Mouse (Mus musculus) hindbrain, embryonic 15.5 days (tissue): ENCODE data around the gene Mcf2l. TPM values are rescaled to one million over a fixed set of nuclear protein-coding genes. Genes with fewer than 3 reads are reported as not detected.
A peak's percentile ranks its signal among the peaks of the same experiment; 100 is the strongest.

Experiments
- ATAC-seq: fragments of 200-750 bp; cut with Nextera tagmentation; 2 replicates; pipeline ENCODE4 v1.8.0; 2017; ENCODE audit warnings: low read depth, moderate number of reproducible peaks, moderate TSS enrichment; ENCODE audit not compliant: low FRiP score
- H3K27ac ChIP-seq: fragments of 300-500 bp; sonication (generic); replicated peaks from 2 replicates; pipeline ENCODE4 v1.5.1; 2015; ENCODE audit warnings: mild to moderate bottlenecking, inconsistent platforms
- H3K27me3 ChIP-seq: fragments of 300-500 bp; sonication (generic); 2 replicates; pipeline ENCODE4 v1.6.1; 2015; ENCODE audit warnings: control low read depth, inconsistent platforms
- H3K36me3 ChIP-seq: fragments of 300-500 bp; sonication (generic); 2 replicates; pipeline ENCODE4 v1.6.1; 2015; ENCODE audit warnings: control low read depth, inconsistent platforms
- H3K4me1 ChIP-seq: fragments of 300-500 bp; sonication (generic); replicated peaks from 2 replicates; pipeline ENCODE4 v1.6.1; 2015; ENCODE audit warnings: control low read depth, inconsistent platforms
- H3K4me2 ChIP-seq: fragments of 300-500 bp; sonication (generic); 2 replicates; pipeline ENCODE4 v1.6.1; 2015; ENCODE audit warnings: moderate library complexity, mild to moderate bottlenecking, inconsistent platforms
- H3K4me3 ChIP-seq: fragments of 300-500 bp; sonication (generic); 2 replicates; pipeline ENCODE4 v1.5.1; 2015; ENCODE audit warnings: mild to moderate bottlenecking, inconsistent platforms
- H3K9ac ChIP-seq: fragments of 300-500 bp; sonication (generic); 2 replicates; pipeline ENCODE4 v1.6.1; 2015; ENCODE audit warnings: inconsistent platforms
- H3K9me3 ChIP-seq: fragments of 300-500 bp; sonication (generic); 2 replicates; pipeline ENCODE4 v1.6.1; 2016; ENCODE audit warnings: control low read depth, inconsistent platforms
- WGBS: fragments of 180-500 bp; shearing (Covaris S2); methylation state at CpG from one replicate; pipeline ENCODE4 v1.1.7; 2015; 5-methylcytosine and 5-hydroxymethylcytosine counted together
- polyA plus RNA-seq: library from polyadenylated mRNA; unstranded; fragments of >200 nt; fragmentation: Nextera tagmentation; extraction: Ambion mirVana; gene quantifications from 2 replicates; pipeline ENCODE4 v1.2.1, GENCODE M21; 2015

Mcf2l gene
- polyA plus RNA-seq, 1 experiment from 2014 or later: 155 TPM

- H3K9me3 ChIP-seq: no peaks in the 10 kb centered on the region
- peaks cover 31% of the 10 kb centered on the region for H3K4me1 ChIP-seq
- no peak overlapping the region; the same call in 1 of the 2 replicates for H3K9ac ChIP-seq
- no peak for ATAC-seq
- peak overlapping the region; percentile 92 for H3K4me2 ChIP-seq
- H3K27me3 ChIP-seq: no peaks in the 10 kb centered on the region
- peak overlapping the region; percentile 46 for H3K4me3 ChIP-seq
- WGBS: 83% methylated on average over 4 of the region's 4 CpGs
- no peak overlapping the region for H3K27ac ChIP-seq
- no peaks in the 10 kb centered on the region for H3K36me3 ChIP-seq
Observed at GRCm38 (mm10) chr8:12917831-12918230, 44.2 kb downstream of the Mcf2l start.

GRCm38 (mm10) chr8:12920599-12920998 lies 47.0 kb downstream of the Mcf2l start:
- no peak overlapping the region for H3K27ac ChIP-seq
- H3K4me3 ChIP-seq: no peak overlapping the region
- H3K4me2 ChIP-seq: no peak overlapping the region
- no peak for ATAC-seq
- no peaks in the 10 kb centered on the region for H3K36me3 ChIP-seq
- WGBS: 84% methylated on average over 4 of the region's 4 CpGs
- no peaks in the 10 kb centered on the region for H3K27me3 ChIP-seq
- H3K4me1 ChIP-seq: peaks cover 32% of the 10 kb centered on the region
- H3K9ac ChIP-seq: no peak overlapping the region
- no peaks in the 10 kb centered on the region for H3K9me3 ChIP-seq

DNA sequence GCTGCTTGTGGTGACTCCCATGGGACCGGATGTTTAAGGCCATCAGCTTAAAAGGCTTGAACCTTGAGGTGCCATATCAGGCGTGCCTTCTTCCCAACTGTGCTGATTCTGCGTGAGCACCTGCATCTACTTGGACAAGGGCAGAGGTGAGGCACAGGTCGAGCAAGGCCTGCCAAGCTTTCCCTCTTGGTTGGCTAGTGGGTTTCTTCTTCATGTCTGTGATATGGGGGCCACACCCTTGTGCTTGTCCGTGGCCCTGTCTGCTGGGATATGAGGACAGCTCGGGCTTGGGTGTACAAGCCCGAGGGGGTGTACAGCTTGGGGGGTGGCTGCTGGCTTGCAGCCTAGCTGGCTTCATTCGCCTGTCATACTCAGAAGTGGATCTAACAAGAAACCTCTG lies 51.4 kb downstream of the Mcf2l start:
- no peak overlapping the region for H3K9ac ChIP-seq
- peaks cover 33% of the 10 kb centered on the region for H3K4me1 ChIP-seq
- no peak overlapping the region for H3K4me3 ChIP-seq
- no peak overlapping the region for H3K4me2 ChIP-seq
- no peaks in the 10 kb centered on the region for H3K9me3 ChIP-seq
- WGBS: 89% methylated on average over 8 of the region's 8 CpGs
- H3K36me3 ChIP-seq: no peaks in the 10 kb centered on the region
- H3K27me3 ChIP-seq: no peaks in the 10 kb centered on the region
- ATAC-seq: no peak
- H3K27ac ChIP-seq: no peak overlapping the region

GRCm38 (mm10) chr8:12925941-12926381 lies 52.4 kb downstream of the Mcf2l start:
- Histone ChIP-seq H3K4me2 (no peak overlapping the region), H3K4me1 (peaks cover 41% of the 10 kb centered on the region), H3K27ac (no peak overlapping the region), H3K36me3 (no peaks in the 10 kb centered on the region), H3K27me3 (no peaks in the 10 kb centered on the region), H3K4me3 (no peak overlapping the region), H3K9ac (no peak overlapping the region), H3K9me3 (no peaks in the 10 kb centered on the region)
- 51% methylated on average over 13 of the region's 13 CpGs for WGBS
- no peak for ATAC-seq

DNA sequence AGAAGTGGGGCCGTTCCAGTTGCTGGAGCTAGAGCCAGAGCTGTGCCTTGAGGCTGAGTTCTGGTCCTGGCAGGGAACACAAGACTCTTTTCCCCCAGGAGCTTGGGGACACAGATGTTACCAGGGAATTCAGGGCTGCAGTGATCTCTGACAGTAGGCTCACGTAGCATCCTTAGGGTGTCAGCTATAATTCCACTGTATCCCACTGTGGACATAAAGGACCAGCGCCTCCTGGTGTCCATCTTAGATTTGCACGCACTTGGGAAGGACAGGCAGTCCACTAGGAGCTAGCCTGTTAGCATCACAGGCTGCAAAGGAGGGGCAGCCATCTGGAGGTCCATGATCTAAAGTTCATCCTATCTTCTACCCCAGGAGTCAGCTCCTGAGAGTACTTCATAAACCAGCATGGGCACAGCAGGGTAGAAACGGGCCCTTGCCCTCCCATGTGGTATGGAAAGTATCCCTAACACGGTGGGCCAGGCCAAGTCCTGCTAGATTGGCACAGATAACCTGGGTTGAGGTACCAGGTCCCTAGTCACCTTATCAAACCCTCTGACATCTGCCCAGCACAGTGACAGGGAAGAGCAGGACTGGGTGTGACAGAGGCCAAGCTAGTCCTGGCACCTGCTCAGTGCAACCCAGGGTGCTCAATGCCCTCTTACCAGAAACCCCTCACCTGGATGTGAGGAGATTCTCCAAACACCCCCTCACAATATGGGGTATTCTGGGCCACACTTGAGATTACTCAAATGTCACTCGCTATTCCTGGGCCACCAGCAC lies 53.8 kb downstream of the Mcf2l start:
- Histone ChIP-seq H3K4me2 (peak overlapping the region; percentile 24; the same call in 1 of the 2 replicates), H3K4me1 (peaks cover 52% of the 10 kb centered on the region), H3K27me3 (no peaks in the 10 kb centered on the region), H3K4me3 (no peak overlapping the region), H3K9ac (no peak overlapping the region), H3K27ac (no peak overlapping the region), H3K9me3 (no peaks in the 10 kb centered on the region), H3K36me3 (no peaks in the 10 kb centered on the region)
- no peak for ATAC-seq
- 51% methylated on average over 7 of the region's 7 CpGs for WGBS

- peaks cover 54% of the 10 kb centered on the region for H3K4me1 ChIP-seq
- no peak overlapping the region for H3K27ac ChIP-seq
- no peak overlapping the region for H3K4me3 ChIP-seq
- peak; percentile 31; the same call in 1 of the 2 replicates for ATAC-seq
- H3K9ac ChIP-seq: no peak overlapping the region
- WGBS: 85% methylated on average over 8 of the region's 8 CpGs
- no peaks in the 10 kb centered on the region for H3K36me3 ChIP-seq
- H3K4me2 ChIP-seq: peak overlapping the region; percentile 24; the same call in 1 of the 2 replicates
- H3K27me3 ChIP-seq: no peaks in the 10 kb centered on the region
- no peaks in the 10 kb centered on the region for H3K9me3 ChIP-seq
Observed at GRCm38 (mm10) chr8:12928033-12928432, 54.4 kb downstream of the Mcf2l start.

GRCm38 (mm10) chr8:12928931-12929330 lies 55.3 kb downstream of the Mcf2l start:
- ATAC-seq: no peak
- Histone ChIP-seq H3K4me3 (no peak overlapping the region), H3K9ac (no peak overlapping the region), H3K9me3 (no peaks in the 10 kb centered on the region), H3K4me1 (peaks cover 60% of the 10 kb centered on the region), H3K4me2 (no peak overlapping the region), H3K27ac (no peak overlapping the region), H3K36me3 (no peaks in the 10 kb centered on the region), H3K27me3 (no peaks in the 10 kb centered on the region)
- WGBS: 85% methylated on average over 5 of the region's 5 CpGs

GRCm38 (mm10) chr8:12930290-12930689 lies 56.7 kb downstream of the Mcf2l start:
- H3K27me3 ChIP-seq: no peaks in the 10 kb centered on the region
- H3K9me3 ChIP-seq: no peaks in the 10 kb centered on the region
- ATAC-seq: no peak
- H3K27ac ChIP-seq: no peak overlapping the region
- H3K4me1 ChIP-seq: peaks cover 62% of the 10 kb centered on the region
- 41% methylated on average over 5 of the region's 5 CpGs for WGBS
- H3K4me2 ChIP-seq: no peak overlapping the region
- no peak overlapping the region for H3K4me3 ChIP-seq
- no peak overlapping the region for H3K9ac ChIP-seq
- H3K36me3 ChIP-seq: no peaks in the 10 kb centered on the region

DNA sequence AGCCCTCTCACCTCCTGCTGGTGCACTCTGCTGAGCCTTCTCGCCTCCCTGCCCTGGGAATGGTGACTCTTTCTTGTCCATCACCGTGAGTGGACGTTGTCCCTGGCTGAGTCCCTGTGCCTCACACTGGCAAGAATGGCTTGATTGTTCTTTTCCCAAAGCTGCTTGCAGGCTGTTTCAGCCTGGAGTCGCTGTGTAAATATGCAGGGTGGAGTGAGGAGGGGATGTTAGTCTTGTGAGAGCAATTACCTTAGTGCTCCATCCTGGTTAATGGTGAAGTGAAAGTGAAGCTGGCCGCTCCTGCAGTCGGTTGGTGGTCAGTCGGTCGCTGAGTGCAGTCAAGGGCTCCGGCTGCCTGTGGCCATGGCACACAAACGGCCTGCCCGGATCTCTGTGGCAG lies 57.8 kb downstream of the Mcf2l start:
- H3K27me3 ChIP-seq: no peaks in the 10 kb centered on the region
- ATAC-seq: no peak
- H3K4me1 ChIP-seq: peaks cover 52% of the 10 kb centered on the region
- no peaks in the 10 kb centered on the region for H3K9me3 ChIP-seq
- 53% methylated on average over 11 of the region's 11 CpGs for WGBS
- H3K36me3 ChIP-seq: no peaks in the 10 kb centered on the region
- no peak overlapping the region; the same call in 1 of the 2 replicates for H3K9ac ChIP-seq
- no peak overlapping the region for H3K4me3 ChIP-seq
- H3K4me2 ChIP-seq: no peak overlapping the region
- 0 out of 2 replicates have a peak overlapping the region, but pooled peaks have one; percentile 2 for H3K27ac ChIP-seq

- ATAC-seq: no peak
- Histone ChIP-seq H3K4me3 (no peak overlapping the region), H3K4me2 (no peak overlapping the region), H3K36me3 (no peaks in the 10 kb centered on the region), H3K27ac (no peak overlapping the region), H3K9me3 (no peaks in the 10 kb centered on the region), H3K27me3 (no peaks in the 10 kb centered on the region), H3K9ac (no peak overlapping the region), H3K4me1 (peaks cover 46% of the 10 kb centered on the region)
- 89% methylated on average over 8 of the region's 8 CpGs for WGBS
Observed at GRCm38 (mm10) chr8:12932520-12932919, 58.9 kb downstream of the Mcf2l start.

DNA sequence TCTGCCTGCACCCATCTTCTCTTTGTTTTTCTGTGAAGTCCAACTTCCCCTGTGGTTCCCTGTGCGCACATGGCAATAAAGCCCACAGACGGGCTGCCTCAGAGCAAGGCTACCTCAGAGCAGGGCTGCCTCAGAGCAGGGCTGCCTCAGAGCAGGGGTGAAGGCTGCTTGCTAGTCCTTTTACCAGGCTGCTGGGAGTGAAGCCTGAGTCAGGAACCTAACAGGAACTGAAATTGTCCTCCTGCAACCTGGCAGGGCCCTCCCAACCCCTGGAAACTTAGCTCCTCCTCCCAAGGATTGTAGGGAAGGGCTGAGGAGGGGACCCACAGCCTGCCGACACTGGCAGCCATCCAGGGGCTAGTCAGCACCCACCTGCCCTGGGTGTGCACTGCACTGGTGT lies 60.2 kb downstream of the Mcf2l start:
- WGBS: 71% methylated on average over 3 of the region's 3 CpGs
- Histone ChIP-seq H3K4me2 (no peak overlapping the region), H3K4me3 (no peak overlapping the region), H3K36me3 (no peaks in the 10 kb centered on the region), H3K9ac (no peak overlapping the region), H3K27me3 (no peaks in the 10 kb centered on the region), H3K4me1 (peaks cover 37% of the 10 kb centered on the region), H3K9me3 (no peaks in the 10 kb centered on the region), H3K27ac (no peak overlapping the region)
- no peak for ATAC-seq

DNA sequence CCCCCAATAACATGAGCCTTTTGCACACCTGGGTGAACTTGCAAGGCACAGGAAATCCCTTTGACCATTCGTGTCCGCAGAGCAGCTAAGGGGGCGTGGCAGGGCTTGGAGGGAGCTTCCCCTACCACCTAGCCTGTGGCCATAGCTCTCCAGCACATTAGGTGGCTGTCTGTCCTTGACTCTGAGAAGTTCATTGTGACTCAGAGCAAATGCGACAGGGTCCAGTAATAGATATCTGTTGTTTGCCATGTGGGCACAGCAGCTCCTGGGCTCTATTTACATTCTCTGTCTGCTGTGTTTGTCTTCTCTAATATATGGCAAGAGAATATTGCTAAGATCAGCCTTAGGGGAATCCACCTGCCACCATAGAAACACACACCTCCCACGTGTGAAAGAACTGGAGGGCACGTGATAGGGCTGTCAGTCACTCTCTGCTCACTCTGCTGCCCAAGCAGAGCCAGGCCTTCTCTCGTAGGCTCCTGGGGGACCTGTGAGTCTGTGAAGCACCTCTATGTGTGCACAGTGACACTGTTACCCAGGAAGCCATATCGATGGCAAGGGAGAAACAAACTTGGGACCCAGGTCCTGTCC lies 60.9 kb downstream of the Mcf2l start:
- H3K4me3 ChIP-seq: no peak overlapping the region
- H3K4me1 ChIP-seq: peaks cover 35% of the 10 kb centered on the region
- H3K4me2 ChIP-seq: no peak overlapping the region
- H3K27ac ChIP-seq: no peak overlapping the region
- H3K9ac ChIP-seq: no peak overlapping the region
- no peak for ATAC-seq
- WGBS: 72% methylated on average over 8 of the region's 8 CpGs
- no peaks in the 10 kb centered on the region for H3K36me3 ChIP-seq
- no peaks in the 10 kb centered on the region for H3K27me3 ChIP-seq
- H3K9me3 ChIP-seq: no peaks in the 10 kb centered on the region
